Comparison of ENCODE assay signal across 8 mouse cellular contexts in genomic region chr9:62343192-62343903, GRCm38 (mm10). TPM values are rescaled to one million over a fixed set of nuclear protein-coding genes. Genes with fewer than 3 reads are reported as not detected.
DNase-seq lines count a peak whose midpoint lies in the region; ATAC-seq and TF ChIP-seq lines count a peak whose summit lies in the region.

No protein-coding gene starts in this region.

- peak; percentile 77 for DNase-seq in brain, adult 2 months (ENCODE audit: low read depth, low spot score)
- DNase-seq in forebrain, embryonic 14.5 days (ENCODE audit: low spot score), result peak; percentile 76
- peak; percentile 84 to 86 for DNase-seq in heart, postnatal 10 days
- peak; percentile 84 to 92 for DNase-seq in kidney, postnatal 36 days
- DNase-seq in lung, adult 18-20 months, result peak; percentile 86 to 89
- DNase-seq in thymus, adult 18-20 months, result peak; percentile 73 to 81

- H3K27ac ChIP-seq in forebrain, embryonic 14.5 days (ENCODE audit: low read depth, low read length), result peak overlapping the region; percentile 99
- H3K27ac ChIP-seq in neural tube, embryonic 13.5 days (replicated peaks), result peak overlapping the region; percentile 99

- H3K4me1 ChIP-seq in E14TG2a.4 (replicated peaks; ENCODE audit: low read depth, low read length), result peaks cover 48% of the 10 kb centered on the region
- peaks cover 33% of the 10 kb centered on the region for H3K4me1 ChIP-seq in forebrain, embryonic 14.5 days (ENCODE audit: control insufficient read depth, insufficient read depth, low read length)
- H3K4me1 ChIP-seq in neural tube, embryonic 13.5 days (replicated peaks), result peaks cover 52% of the 10 kb centered on the region

- H3K4me2 ChIP-seq in forebrain, embryonic 14.5 days (ENCODE audit: low read length), result peak overlapping the region; percentile 66
- H3K4me2 ChIP-seq in neural tube, embryonic 13.5 days, result peak overlapping the region; percentile 82

- peak overlapping the region; percentile 99 for H3K9ac ChIP-seq in forebrain, embryonic 14.5 days (ENCODE audit: low read length)
- H3K9ac ChIP-seq in neural tube, embryonic 13.5 days, result peak overlapping the region; percentile 97

- H3K27me3 ChIP-seq in E14TG2a.4 (ENCODE audit: insufficient read depth, low read length), result peaks cover 3% of the 10 kb centered on the region
- H3K27me3 ChIP-seq in forebrain, embryonic 14.5 days (replicated peaks; ENCODE audit: control insufficient read depth, insufficient read depth, low read length), result no peaks in the 10 kb centered on the region
- H3K27me3 ChIP-seq in neural tube, embryonic 13.5 days, result no peaks in the 10 kb centered on the region

- no peaks in the 10 kb centered on the region for H3K9me3 ChIP-seq in E14TG2a.4 (ENCODE audit: low read length)
- H3K9me3 ChIP-seq in forebrain, embryonic 14.5 days (replicated peaks; ENCODE audit: control insufficient read depth, low read length), result no peaks in the 10 kb centered on the region
- H3K9me3 ChIP-seq in neural tube, embryonic 13.5 days, result no peaks in the 10 kb centered on the region

- peaks cover 22% of the 10 kb centered on the region for H3K36me3 ChIP-seq in E14TG2a.4 (ENCODE audit: insufficient read depth, low read length)
- H3K36me3 ChIP-seq in forebrain, embryonic 14.5 days (ENCODE audit: control insufficient read depth, insufficient read depth, low read length), result 0 out of 2 replicates have a peak, but pooled peaks cover 4% of the 10 kb centered on the region
- no peaks in the 10 kb centered on the region for H3K36me3 ChIP-seq in neural tube, embryonic 13.5 days

- no peak for TF ChIP-seq CTCF in E14TG2a.4 (conservative IDR thresholded peaks at IDR 0.05; ENCODE audit: low read length)

- under 1% methylated on average over 50 of the region's 56 CpGs for WGBS in forebrain, embryonic 14.5 days
- WGBS in neural tube, embryonic 13.5 days, result 1% methylated on average over 52 of the region's 56 CpGs

- intact Hi-C loops in heart, postnatal 10 days (cut with DNase I), result no loop called here

- peak overlapping the region; percentile 88 for H3K4me3 ChIP-seq in E14TG2a.4 (replicated peaks; ENCODE audit: low read length)
- H3K4me3 ChIP-seq in forebrain, embryonic 14.5 days (ENCODE audit: low read depth, low read length), result peak overlapping the region; percentile 88
- H3K4me3 ChIP-seq in neural tube, embryonic 13.5 days, result peak overlapping the region; percentile 92

- peak; percentile 42 for ATAC-seq in forebrain, embryonic 14.5 days
- ATAC-seq in neural tube, embryonic 13.5 days (ENCODE audit: low read depth), result peak; percentile 54

RNA-seq across cellular contexts. Expression of gene Anp32a, which starts 2.3 kb away (rescaled TPM):
- 115 and 118 TPM in 2 replicates for polyA plus RNA-seq in forebrain, embryonic 14.5 days (2014; fragmentation: Nextera tagmentation; extraction: Ambion mirVana)
- 100 to 1,000 TPM; 231 to 270 TPM for total RNA-seq in heart, postnatal 10 days (2021)
- 128 and 130 TPM in 2 replicates for polyA plus RNA-seq in neural tube, embryonic 13.5 days (2015; fragmentation: Nextera tagmentation; extraction: Ambion mirVana)

Comparison
In these comparisons a context has a peak if more than half of its experiments do, and no peak if none do; other contexts are left out.
1. Peak in every context shown above with its lines: DNase-seq, ATAC-seq, H3K4me3 ChIP-seq and H3K27ac ChIP-seq.